Mouse (Mus musculus): Measurements from ENCODE around the gene Spsb4. TPM values are rescaled to one million over a fixed set of nuclear protein-coding genes. Genes with fewer than 3 reads are reported as not detected.

Spsb4 gene
- polyA plus RNA-seq, 1 experiment from 2014 or later: 21.5 TPM

DNA sequence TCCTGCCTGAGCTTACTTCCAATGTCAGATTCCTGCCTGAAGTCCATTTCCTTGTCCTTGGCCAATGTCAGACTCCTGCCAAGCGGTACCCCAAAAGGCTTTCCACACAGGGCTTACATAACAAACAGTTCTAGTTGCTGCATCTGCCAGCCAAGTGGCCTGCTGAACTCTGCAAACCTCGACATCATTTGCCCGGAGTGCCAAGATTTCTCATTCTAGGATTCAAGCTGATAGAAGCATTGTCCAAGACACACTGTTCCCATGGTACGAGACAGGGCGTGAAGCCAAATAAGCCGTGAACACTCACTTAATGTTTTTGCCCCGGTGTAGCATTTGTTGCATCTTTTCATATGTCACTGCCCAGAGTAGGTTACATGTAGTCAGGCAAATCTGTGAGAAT is 18.0 kb upstream of the Spsb4 start:
- Histone ChIP-seq H3K9ac (no peak overlapping the region), H3K36me3 (no peaks in the 10 kb centered on the region), H3K27ac (no peak overlapping the region), H3K4me3 (replicated peaks) (no peak overlapping the region), H3K4me2 (no peak overlapping the region), H3K27me3 (replicated peaks) (no peaks in the 10 kb centered on the region), H3K9me3 (no peaks in the 10 kb centered on the region), H3K4me1 (no peaks in the 10 kb centered on the region)
- 81% methylated on average over 7 of the region's 7 CpGs for WGBS
- no peak for ATAC-seq (ENCODE audit: insufficient read depth, low FRiP score, low read depth)

- WGBS: 76% methylated on average over 12 of the region's 12 CpGs
- no peaks in the 10 kb centered on the region for H3K9me3 ChIP-seq
- H3K4me2 ChIP-seq: no peak overlapping the region
Observed at GRCm38 (mm10) chr9:97027361-97027760, 8.7 kb upstream of the Spsb4 start.

GRCm38 (mm10) chr9:97026006-97026405 is 7.4 kb upstream of the Spsb4 start:
- Histone ChIP-seq H3K4me2 (no peak overlapping the region), H3K4me3 (replicated peaks) (no peak overlapping the region), H3K36me3 (no peaks in the 10 kb centered on the region), H3K9ac (no peak overlapping the region), H3K27ac (no peak overlapping the region), H3K9me3 (no peaks in the 10 kb centered on the region), H3K27me3 (replicated peaks) (no peaks in the 10 kb centered on the region), H3K4me1 (no peaks in the 10 kb centered on the region)
- ATAC-seq (ENCODE audit: insufficient read depth, low FRiP score, low read depth): no peak
- WGBS: 73% methylated on average over 4 of the region's 4 CpGs

More at GRCm38 (mm10) chr9:97027361-97027760, 8.7 kb upstream of the Spsb4 start:
- Histone ChIP-seq H3K36me3 (no peaks in the 10 kb centered on the region), H3K4me3 (replicated peaks) (no peak overlapping the region), H3K9ac (no peak overlapping the region), H3K27me3 (replicated peaks) (no peaks in the 10 kb centered on the region), H3K4me1 (no peaks in the 10 kb centered on the region), H3K27ac (no peak overlapping the region)
- ATAC-seq (ENCODE audit: insufficient read depth, low FRiP score, low read depth): no peak

GRCm38 (mm10) chr9:97024451-97024850 is 5.8 kb upstream of the Spsb4 start:
- WGBS: 80% methylated on average over 7 of the region's 7 CpGs
- H3K9me3 ChIP-seq: no peaks in the 10 kb centered on the region
- ATAC-seq (ENCODE audit: insufficient read depth, low FRiP score, low read depth): no peak
- no peak overlapping the region for H3K4me3 ChIP-seq (replicated peaks)
- H3K4me2 ChIP-seq: no peak overlapping the region
- no peak overlapping the region for H3K27ac ChIP-seq
- H3K36me3 ChIP-seq: no peaks in the 10 kb centered on the region
- no peak overlapping the region for H3K9ac ChIP-seq
- H3K27me3 ChIP-seq (replicated peaks): no peaks in the 10 kb centered on the region
- no peaks in the 10 kb centered on the region for H3K4me1 ChIP-seq

GRCm38 (mm10) chr9:97022948-97023347 is 4.3 kb upstream of the Spsb4 start:
- no peaks in the 10 kb centered on the region for H3K27me3 ChIP-seq (replicated peaks)
- H3K36me3 ChIP-seq: no peaks in the 10 kb centered on the region
- H3K4me3 ChIP-seq (replicated peaks): no peak overlapping the region
- no peaks in the 10 kb centered on the region for H3K9me3 ChIP-seq
- H3K4me2 ChIP-seq: no peak overlapping the region
- WGBS: 88% methylated on average over 4 of the region's 4 CpGs
- H3K27ac ChIP-seq: no peak overlapping the region
- H3K4me1 ChIP-seq: peaks cover 5% of the 10 kb centered on the region; the same call in 1 of the 2 replicates
- ATAC-seq (ENCODE audit: insufficient read depth, low FRiP score, low read depth): no peak
- no peak overlapping the region for H3K9ac ChIP-seq

GRCm38 (mm10) chr9:97022371-97022770 is 3.7 kb upstream of the Spsb4 start:
- no peak overlapping the region for H3K4me3 ChIP-seq (replicated peaks)
- H3K9me3 ChIP-seq: no peaks in the 10 kb centered on the region
- H3K9ac ChIP-seq: no peak overlapping the region
- no peaks in the 10 kb centered on the region for H3K27me3 ChIP-seq (replicated peaks)
- H3K4me2 ChIP-seq: no peak overlapping the region
- no peak overlapping the region for H3K27ac ChIP-seq
- WGBS: 87% methylated on average over 5 of the region's 5 CpGs
- no peak for ATAC-seq (ENCODE audit: insufficient read depth, low FRiP score, low read depth)
- H3K4me1 ChIP-seq: peaks cover 7% of the 10 kb centered on the region
- H3K36me3 ChIP-seq: no peaks in the 10 kb centered on the region

DNA sequence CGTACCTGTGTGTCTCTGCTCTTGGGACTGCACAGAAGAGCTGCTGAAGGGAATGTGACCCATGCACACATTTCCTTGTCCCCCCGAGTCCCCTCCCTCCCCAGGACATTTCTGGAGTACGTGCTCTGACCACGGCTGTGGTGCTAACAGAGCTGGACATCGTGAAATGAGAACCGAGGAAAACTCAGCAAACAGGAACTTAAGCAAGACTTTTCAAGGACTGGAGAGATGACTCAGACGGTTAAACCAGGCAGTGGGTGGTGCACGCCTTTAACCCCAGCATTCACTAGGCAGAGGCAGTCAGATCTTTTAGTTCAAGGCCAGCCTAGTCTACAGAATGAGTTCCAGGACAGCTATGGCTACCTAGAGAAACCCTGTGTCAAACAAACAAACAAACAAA is 1.5 kb upstream of the Spsb4 start:
- Histone ChIP-seq H3K27me3 (replicated peaks) (no peaks in the 10 kb centered on the region), H3K9me3 (no peaks in the 10 kb centered on the region), H3K4me3 (replicated peaks) (no peak overlapping the region), H3K36me3 (no peaks in the 10 kb centered on the region), H3K27ac (no peak overlapping the region), H3K4me1 (peaks cover 16% of the 10 kb centered on the region), H3K4me2 (no peak overlapping the region), H3K9ac (no peak overlapping the region)
- 78% methylated on average over 8 of the region's 8 CpGs for WGBS
- ATAC-seq (ENCODE audit: insufficient read depth, low FRiP score, low read depth): no peak

- WGBS: 58% methylated on average over 2 of the region's 2 CpGs
- H3K9me3 ChIP-seq: no peaks in the 10 kb centered on the region
- no peak overlapping the region for H3K4me3 ChIP-seq (replicated peaks)
- H3K27me3 ChIP-seq (replicated peaks): no peaks in the 10 kb centered on the region
- H3K27ac ChIP-seq: no peak overlapping the region
- H3K4me2 ChIP-seq: no peak overlapping the region
- H3K9ac ChIP-seq: no peak overlapping the region
- H3K4me1 ChIP-seq: peaks cover 16% of the 10 kb centered on the region
- H3K36me3 ChIP-seq: no peaks in the 10 kb centered on the region
- ATAC-seq (ENCODE audit: insufficient read depth, low FRiP score, low read depth): no peak
Observed at GRCm38 (mm10) chr9:97019686-97020085, 1.0 kb upstream of the Spsb4 start.

GRCm38 (mm10) chr9:97019231-97019630 is 588 bp upstream of the Spsb4 start:
- Histone ChIP-seq H3K4me2 (peak overlapping the region; percentile 96), H3K4me3 (replicated peaks) (peak overlapping the region; percentile 63), H3K27me3 (replicated peaks) (no peaks in the 10 kb centered on the region), H3K27ac (0 out of 2 replicates have a peak overlapping the region, but pooled peaks have one; percentile 13), H3K9ac (no peak overlapping the region), H3K36me3 (no peaks in the 10 kb centered on the region), H3K4me1 (peaks cover 16% of the 10 kb centered on the region), H3K9me3 (no peaks in the 10 kb centered on the region)
- ATAC-seq (ENCODE audit: insufficient read depth, low FRiP score, low read depth): no peak
- WGBS: 3% methylated on average over 11 of the region's 11 CpGs

DNA sequence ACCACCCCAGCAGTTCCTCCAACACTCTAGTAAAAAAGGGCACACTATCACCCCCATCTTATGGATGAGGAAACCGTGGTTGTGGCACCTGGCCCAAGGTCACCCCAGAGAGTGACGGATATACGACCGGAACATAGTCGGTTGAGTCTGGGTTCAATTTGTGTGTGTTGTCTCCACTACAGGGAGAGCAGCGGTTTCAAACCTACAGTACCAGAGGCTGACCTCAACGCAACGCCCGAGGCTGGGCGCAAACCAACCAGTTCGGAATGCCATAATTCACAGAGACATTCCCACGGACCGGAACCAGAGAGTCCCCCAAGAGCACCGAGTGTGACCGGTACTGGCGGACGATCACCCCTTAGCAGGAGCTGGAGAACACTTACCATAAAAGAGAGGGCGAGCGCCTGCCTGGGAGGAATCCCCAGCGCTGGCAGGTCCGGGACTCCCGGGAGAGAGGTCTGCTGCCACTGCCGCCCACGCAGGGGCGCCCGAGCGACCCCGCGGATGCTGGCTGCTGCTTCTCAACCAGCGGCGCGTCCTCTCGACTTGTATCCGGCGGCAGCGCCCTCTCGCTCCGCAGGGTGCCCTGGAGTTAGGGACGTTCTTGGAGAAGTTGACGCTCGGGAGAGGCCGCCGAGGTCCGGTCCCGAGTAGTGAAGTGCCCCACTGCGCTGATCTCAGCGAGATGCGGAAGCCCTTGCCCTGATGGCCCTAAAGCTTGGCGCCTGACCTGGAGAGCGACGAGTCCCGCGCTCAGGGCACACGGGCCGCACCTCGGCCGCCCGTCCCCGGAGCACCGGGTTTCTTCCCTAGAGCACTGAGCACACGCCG is 617 bp downstream of the Spsb4 start:
- H3K27ac ChIP-seq: peak overlapping the region; percentile 88
- WGBS: under 1% methylated on average over 62 of the region's 62 CpGs
- H3K4me1 ChIP-seq: peaks cover 16% of the 10 kb centered on the region
- no peaks in the 10 kb centered on the region for H3K27me3 ChIP-seq (replicated peaks)
- peak overlapping the region; percentile 96 for H3K4me2 ChIP-seq
- H3K9me3 ChIP-seq: no peaks in the 10 kb centered on the region
- H3K36me3 ChIP-seq: no peaks in the 10 kb centered on the region
- peak overlapping the region; percentile 55 for H3K9ac ChIP-seq
- peak overlapping the region; percentile 63 for H3K4me3 ChIP-seq (replicated peaks)
- peak; percentile 27 for ATAC-seq (ENCODE audit: insufficient read depth, low FRiP score, low read depth)

DNA sequence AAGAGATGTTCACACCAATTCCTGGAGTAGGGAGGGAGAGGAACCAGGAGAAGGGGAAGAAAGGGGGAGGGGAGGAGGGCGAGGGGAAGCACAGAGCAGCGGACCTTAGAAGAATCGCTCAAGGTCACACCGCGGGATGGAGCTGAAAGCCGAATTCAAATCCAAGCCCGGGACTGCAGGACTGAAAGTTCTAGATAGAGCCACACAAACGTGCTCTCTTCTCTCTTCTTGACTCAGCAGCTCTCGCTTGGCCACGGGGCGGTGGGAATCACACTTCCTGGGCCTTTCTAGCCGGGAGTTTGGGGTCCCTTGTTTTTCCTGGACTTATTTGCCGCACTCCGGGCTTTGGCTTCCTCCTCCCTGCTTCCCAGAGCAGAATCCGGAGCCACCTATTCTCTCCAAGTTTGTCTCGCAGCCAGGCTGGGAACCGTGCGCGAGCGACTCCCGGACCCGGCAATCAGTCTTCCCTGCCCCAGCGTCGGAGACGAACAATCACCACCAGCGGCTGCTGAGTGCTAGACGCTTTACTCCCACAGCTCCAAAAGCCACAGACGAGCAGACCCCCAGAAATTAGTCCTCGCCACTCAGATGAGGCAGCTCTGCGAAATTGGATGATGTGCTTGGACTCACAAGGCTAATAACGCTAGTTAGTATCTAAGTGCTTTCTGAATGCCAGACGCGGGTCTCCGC is 1.4 kb downstream of the Spsb4 start:
- Histone ChIP-seq H3K4me3 (replicated peaks) (peak overlapping the region; percentile 63), H3K4me1 (peaks cover 16% of the 10 kb centered on the region), H3K4me2 (peak overlapping the region; percentile 96), H3K9me3 (no peaks in the 10 kb centered on the region), H3K36me3 (no peaks in the 10 kb centered on the region), H3K9ac (no peak overlapping the region), H3K27ac (no peak overlapping the region; the same call in 1 of the 2 replicates), H3K27me3 (replicated peaks) (no peaks in the 10 kb centered on the region)
- ATAC-seq (ENCODE audit: insufficient read depth, low FRiP score, low read depth): no peak
- whole genome bisulfite sequencing: 2% methylated on average over 34 of the region's 34 CpGs

GRCm38 (mm10) chr9:97015751-97016150 is 2.9 kb downstream of the Spsb4 start:
- peak overlapping the region; percentile 25; the same call in 1 of the 2 replicates for H3K4me2 ChIP-seq
- H3K27me3 ChIP-seq (replicated peaks): no peaks in the 10 kb centered on the region
- H3K36me3 ChIP-seq: no peaks in the 10 kb centered on the region

More at GRCm38 (mm10) chr9:97015751-97016150, 2.9 kb downstream of the Spsb4 start:
- no peak for ATAC-seq (ENCODE audit: insufficient read depth, low FRiP score, low read depth)
- no peak overlapping the region for H3K4me3 ChIP-seq (replicated peaks)
- no peak overlapping the region for H3K9ac ChIP-seq
- no peak overlapping the region for H3K27ac ChIP-seq
- H3K9me3 ChIP-seq: no peaks in the 10 kb centered on the region
- WGBS: 19% methylated on average over 6 of the region's 6 CpGs
- peaks cover 16% of the 10 kb centered on the region for H3K4me1 ChIP-seq

Data from stomach, embryonic 15.5 days (tissue).